Mouse (Mus musculus) limb, embryonic 14.5 days (tissue): ENCODE data around the gene Dgkz. TPM values are rescaled to one million over a fixed set of nuclear protein-coding genes. Genes with fewer than 3 reads are reported as not detected.
A peak's percentile ranks its signal among the peaks of the same experiment; 100 is the strongest.

Experiments
- ATAC-seq: fragments of 200-750 bp; cut with Nextera tagmentation; 2 replicates; pipeline ENCODE4 v1.8.0; 2017; ENCODE audit warnings: low read depth, moderate number of reproducible peaks, moderate TSS enrichment; ENCODE audit not compliant: low FRiP score
- DNase-seq: peaks from one replicate; pipeline ENCODE4 v3.0.0-alpha.2; 2015; ENCODE audit warnings: low spot score
- H3K27ac ChIP-seq: fragments of 300-500 bp; sonication (generic); replicated peaks from 2 replicates; pipeline ENCODE4 v1.5.1; 2014; ENCODE audit warnings: low read depth, mild to moderate bottlenecking, low read length, moderate library complexity, mixed read lengths
- H3K27me3 ChIP-seq: fragments of 300-500 bp; sonication (generic); 2 replicates; pipeline ENCODE4 v1.6.1; 2014; ENCODE audit warnings: low read length, mixed read lengths; ENCODE audit not compliant: control insufficient read depth, insufficient read depth
- H3K36me3 ChIP-seq: fragments of 300-500 bp; sonication (generic); 2 replicates; pipeline ENCODE4 v1.6.1; 2014; ENCODE audit warnings: mild to moderate bottlenecking, low read length, moderate library complexity, mixed read lengths; ENCODE audit not compliant: control insufficient read depth, insufficient read depth
- H3K4me1 ChIP-seq: fragments of 300-500 bp; sonication (generic); 2 replicates; pipeline ENCODE4 v1.6.1; 2014; ENCODE audit warnings: antibody characterized with exemption, low read length, mixed read lengths; ENCODE audit not compliant: control insufficient read depth, insufficient read depth
- H3K4me2 ChIP-seq: fragments of 300-500 bp; sonication (generic); replicated peaks from 2 replicates; pipeline ENCODE4 v1.6.1; 2014; ENCODE audit warnings: low read depth, mild to moderate bottlenecking, low read length, moderate library complexity; ENCODE audit not compliant: severe bottlenecking
- H3K4me3 ChIP-seq: fragments of 300-500 bp; sonication (generic); replicated peaks from 2 replicates; pipeline ENCODE4 v1.5.1; 2014; ENCODE audit warnings: low read length
- H3K9ac ChIP-seq: fragments of 300-500 bp; sonication (generic); 2 replicates; pipeline ENCODE4 v1.6.1; 2014; ENCODE audit warnings: mild to moderate bottlenecking, low read depth, low read length, moderate library complexity; ENCODE audit not compliant: severe bottlenecking
- H3K9me3 ChIP-seq: fragments of 300-500 bp; sonication (generic); 2 replicates; pipeline ENCODE4 v1.6.1; 2016; ENCODE audit warnings: low read length; ENCODE audit not compliant: control insufficient read depth
- POLR2A ChIP-seq: fragments of 200-500 bp; IDR thresholded peaks from 2 replicates; pipeline ENCODE4 v1.8.0; 2012; ENCODE audit warnings: inconsistent platforms, mild to moderate bottlenecking, moderate library complexity, borderline replicate concordance; ENCODE audit not compliant: insufficient read depth, insufficient read length; ENCODE audit errors: extremely low read depth
- WGBS: fragments of 180-500 bp; shearing (Covaris S2); extraction: QIAGEN DNeasy Blood & Tissue Kit; methylation state at CpG from one replicate; pipeline ENCODE4 v1.1.7; 2014; 5-methylcytosine and 5-hydroxymethylcytosine counted together
- polyA plus RNA-seq, 2 experiments: library from polyadenylated mRNA; depleted of rRNA in 1 of 2; stranded (reverse) in 1 of 2; unstranded in 1 of 2; fragments of >200 nt; fragmentation: Nextera tagmentation in 1 of 2; extraction: Ambion mirVana in 1 of 2; gene quantifications; 2 replicates each; pipeline versions ENCODE4 v1.2.1 to v1.2.3; 2012 to 2014

The Dgkz gene
- polyA plus RNA-seq, 2 experiments: 42.4 to 97.1 TPM

DNA sequence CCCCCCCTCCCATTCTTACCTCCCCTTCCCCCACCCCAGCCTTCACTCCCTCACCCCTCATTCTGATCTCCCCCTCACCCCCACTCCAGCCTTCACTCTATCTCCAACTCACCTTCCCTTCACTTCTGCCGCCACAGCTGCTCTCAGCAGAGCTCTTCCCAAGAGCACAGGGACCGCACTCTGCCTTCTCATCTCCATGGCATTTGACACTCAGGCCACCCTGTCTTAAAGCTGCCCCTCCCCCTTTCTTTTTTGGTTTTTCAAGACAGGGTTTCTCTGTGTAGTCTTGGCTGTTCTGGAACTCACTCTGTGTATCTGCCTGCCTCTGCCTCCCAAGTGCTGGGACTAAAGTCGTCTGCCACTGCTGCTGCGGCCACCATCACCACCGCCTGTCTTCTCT lies 5.2 kb upstream of the Dgkz start:
- Histone ChIP-seq H3K36me3 (peaks cover 6% of the 10 kb centered on the region; the same call in 1 of the 2 replicates), H3K4me3 (no peak overlapping the region), H3K27me3 (peaks cover 13% of the 10 kb centered on the region), H3K9ac (no peak overlapping the region), H3K9me3 (no peaks in the 10 kb centered on the region), H3K4me1 (peaks cover 14% of the 10 kb centered on the region), H3K4me2 (no peak overlapping the region), H3K27ac (no peak overlapping the region)
- ATAC-seq (no peak), DNase-seq (no peak)
- WGBS: 47% methylated on average over 5 of the region's 5 CpGs
- no peak for TF ChIP-seq POLR2A

DNA sequence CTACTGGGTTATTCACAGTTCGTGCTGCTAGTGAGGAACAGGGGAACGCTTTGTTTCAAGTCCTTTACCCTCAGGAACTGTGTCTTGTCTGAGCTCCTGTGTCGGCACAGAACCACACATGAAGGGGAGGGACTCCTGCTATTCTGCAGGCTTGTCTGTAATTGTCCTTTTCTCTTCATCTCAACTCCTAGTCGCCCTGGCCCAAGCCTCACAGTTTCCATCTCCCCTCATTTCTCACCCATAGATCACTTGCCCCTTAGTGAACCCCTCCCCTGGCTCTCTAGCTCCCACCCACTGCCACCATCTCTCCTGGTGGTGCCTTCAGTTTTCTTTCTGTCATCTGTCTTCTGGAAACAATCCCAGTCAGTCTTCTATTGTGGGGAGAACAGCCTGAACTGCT lies 4.6 kb upstream of the Dgkz start:
- no peak for ATAC-seq
- H3K4me2 ChIP-seq: no peak overlapping the region
- H3K36me3 ChIP-seq: peaks cover 6% of the 10 kb centered on the region; the same call in 1 of the 2 replicates
- peaks cover 19% of the 10 kb centered on the region for H3K27me3 ChIP-seq
- no peaks in the 10 kb centered on the region for H3K9me3 ChIP-seq
- no peak overlapping the region for H3K9ac ChIP-seq
- no peak for DNase-seq
- WGBS: 19% methylated on average over 4 of the region's 4 CpGs
- TF ChIP-seq POLR2A: no peak
- no peak overlapping the region for H3K27ac ChIP-seq
- peaks cover 18% of the 10 kb centered on the region for H3K4me1 ChIP-seq
- no peak overlapping the region for H3K4me3 ChIP-seq

DNA sequence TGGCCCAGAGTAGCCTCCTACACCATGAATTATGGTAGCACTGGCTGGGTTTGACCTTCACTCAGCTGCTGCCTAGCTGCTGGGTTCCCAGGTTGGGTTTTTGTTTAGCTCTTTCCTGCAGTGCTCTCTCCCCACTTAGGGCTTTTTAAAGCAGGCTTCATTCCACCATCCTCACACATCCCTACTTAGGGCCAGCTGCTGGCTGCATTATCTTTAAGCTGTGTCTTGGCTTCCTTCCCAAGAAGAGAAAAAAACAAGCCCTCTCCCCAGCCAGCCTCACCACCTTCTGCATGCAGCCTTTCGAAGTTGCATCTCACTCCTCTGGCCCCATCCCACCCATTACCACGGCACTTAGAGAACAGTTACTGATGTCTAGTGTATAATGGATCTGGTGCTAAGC lies 2.9 kb upstream of the Dgkz start:
- Histone ChIP-seq H3K27ac (no peak overlapping the region), H3K4me2 (no peak overlapping the region), H3K36me3 (peaks cover 6% of the 10 kb centered on the region; the same call in 1 of the 2 replicates), H3K4me3 (no peak overlapping the region), H3K9me3 (no peaks in the 10 kb centered on the region), H3K27me3 (peaks cover 27% of the 10 kb centered on the region), H3K9ac (no peak overlapping the region), H3K4me1 (peaks cover 9% of the 10 kb centered on the region)
- DNase-seq: peak; percentile 66
- 24% methylated on average over 2 of the region's 2 CpGs for WGBS
- TF ChIP-seq POLR2A: no peak
- peak; percentile 56; the same call in 1 of the 2 replicates for ATAC-seq

DNA sequence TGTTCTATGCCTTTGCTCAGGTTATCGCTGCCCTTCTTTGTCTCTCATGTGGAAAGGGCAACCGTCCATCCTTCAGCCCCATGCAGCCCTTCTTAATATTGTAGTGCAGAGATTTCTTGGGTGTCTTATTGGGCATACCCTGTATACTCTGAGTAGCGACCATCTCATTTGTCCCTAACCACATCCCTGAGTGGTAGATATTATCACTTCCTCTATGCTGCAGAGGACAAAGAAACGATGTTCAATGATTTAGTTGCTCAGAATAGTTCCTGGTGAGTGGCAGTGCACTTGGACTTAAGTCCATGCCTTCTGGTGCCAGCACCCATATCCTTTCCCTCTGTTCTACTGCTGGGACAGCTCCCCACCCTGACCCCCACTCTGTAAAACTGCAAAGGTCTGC lies 2.3 kb upstream of the Dgkz start:
- TF ChIP-seq POLR2A: no peak
- H3K4me1 ChIP-seq: peaks cover 9% of the 10 kb centered on the region
- WGBS: 78% methylated on average over 4 of the region's 4 CpGs
- H3K27ac ChIP-seq: no peak overlapping the region
- no peak overlapping the region for H3K4me2 ChIP-seq
- ATAC-seq: no peak
- peaks cover 27% of the 10 kb centered on the region for H3K27me3 ChIP-seq
- H3K9ac ChIP-seq: no peak overlapping the region
- peaks cover 4% of the 10 kb centered on the region; the same call in 1 of the 2 replicates for H3K36me3 ChIP-seq
- DNase-seq: no peak
- H3K4me3 ChIP-seq: no peak overlapping the region
- no peaks in the 10 kb centered on the region for H3K9me3 ChIP-seq

DNA sequence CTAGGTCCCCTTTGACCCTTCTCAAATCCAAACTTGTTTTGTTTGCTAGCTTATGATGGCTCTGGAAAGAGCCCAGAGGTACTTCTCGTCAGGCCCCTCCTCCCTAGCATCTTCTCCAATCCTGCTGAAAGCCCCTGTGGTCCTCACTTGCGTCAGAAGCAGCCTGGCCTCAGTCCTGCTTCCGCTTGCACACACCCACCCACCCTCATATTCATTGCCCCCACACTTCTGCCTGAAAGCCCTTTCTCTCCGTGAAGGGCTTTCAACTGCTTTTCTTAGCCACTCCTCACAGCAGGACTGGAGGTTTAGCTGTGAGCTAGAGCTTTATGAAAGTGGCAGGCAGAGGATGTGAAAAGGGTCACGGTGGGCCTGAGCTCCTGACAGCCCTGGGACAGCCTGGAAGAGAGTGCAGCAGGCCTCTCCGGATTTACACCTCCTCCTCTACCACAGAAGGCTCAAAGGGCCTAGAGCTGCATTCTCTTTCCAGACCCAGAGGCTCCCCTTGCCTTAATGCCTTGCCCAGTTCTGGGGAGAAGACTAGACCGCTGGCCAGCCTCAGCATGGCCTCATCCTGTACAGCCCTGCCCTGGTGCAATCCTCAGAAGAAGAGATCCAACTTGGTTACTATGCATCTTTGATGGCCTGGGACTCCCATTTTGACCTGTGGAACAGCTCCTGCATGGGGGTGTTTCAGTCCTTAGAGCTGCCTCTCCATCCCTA lies 2.1 kb downstream of the Dgkz start:
- H3K36me3 ChIP-seq: no peaks in the 10 kb centered on the region
- no peak overlapping the region for H3K4me2 ChIP-seq
- WGBS: 30% methylated on average over 7 of the region's 7 CpGs
- no peaks in the 10 kb centered on the region for H3K9me3 ChIP-seq
- peaks cover 24% of the 10 kb centered on the region for H3K4me1 ChIP-seq
- DNase-seq (no peak), ATAC-seq (no peak)
- H3K27ac ChIP-seq: no peak overlapping the region
- peaks cover 27% of the 10 kb centered on the region for H3K27me3 ChIP-seq
- no peak overlapping the region for H3K9ac ChIP-seq
- no peak overlapping the region for H3K4me3 ChIP-seq
- no peak for TF ChIP-seq POLR2A
